Comparison of ENCODE assay signal across 12 mouse cellular contexts in genomic region chr2:31202956-31203355, GRCm38 (mm10). TPM values are rescaled to one million over a fixed set of nuclear protein-coding genes. Genes with fewer than 3 reads are reported as not detected.
DNase-seq lines count a peak whose midpoint lies in the region; ATAC-seq and TF ChIP-seq lines count a peak whose summit lies in the region.
"Had no signal": no experiment of that assay in that cellular context is flagged by ENCODE, and none has a peak within 500 bp of the region (broad histone marks: within the 10 kb centered on the region; RNA-seq: fewer than 3 reads in every experiment).

No protein-coding gene starts in this region.

- no peak for TF ChIP-seq POLR2A in kidney, adult 2 months (IDR thresholded peaks at IDR 0.05; ENCODE audit: low read depth, low read length)

- no peak for DNase-seq in heart, adult 18-20 months
- peak; percentile 47 for DNase-seq in kidney, postnatal 0 days (ENCODE audit: low spot score)
- no peak for DNase-seq in kidney, adult 2 months
- DNase-seq in adrenal gland, postnatal 25 days, result peak; percentile 48
- DNase-seq in lung, adult 18-20 months, result no peak
- DNase-seq: cerebellum, adult 9-10 months; gastrocnemius, postnatal 36 days; kidney, postnatal 14 days; lung, postnatal 10 days; right cerebral cortex, postnatal 14 days had no signal

- H3K4me3 ChIP-seq in heart, embryonic 13.5 days, result no peak overlapping the region
- H3K4me3 ChIP-seq in kidney, postnatal 0 days (replicated peaks; ENCODE audit: low read depth, low read length), result no peak overlapping the region
- no peak overlapping the region for H3K4me3 ChIP-seq in kidney, adult 2 months (ENCODE audit: insufficient read depth, low read depth, low read length)
- H3K4me3 ChIP-seq in liver, embryonic 15.5 days (replicated peaks), result no peak overlapping the region

- peak overlapping the region; percentile 81 for H3K27ac ChIP-seq in heart, embryonic 13.5 days (replicated peaks)
- 0 out of 2 replicates have a peak overlapping the region, but pooled peaks have one; percentile 47 for H3K27ac ChIP-seq in kidney, postnatal 0 days
- H3K27ac ChIP-seq in kidney, adult 2 months (ENCODE audit: insufficient read depth, low read depth, low read length), result no peak overlapping the region
- peak overlapping the region; percentile 69 for H3K27ac ChIP-seq in liver, embryonic 15.5 days (replicated peaks)

- ATAC-seq in heart, embryonic 13.5 days (ENCODE audit: extremely low read depth, insufficient number of reproducible peaks, low FRiP score, low TSS enrichment), result no peak
- no peak for ATAC-seq in kidney, postnatal 0 days (replicated peaks; ENCODE audit: low FRiP score, low read depth)
- no peak for ATAC-seq in liver, embryonic 15.5 days (ENCODE audit: insufficient read depth)

- H3K27me3 ChIP-seq in heart, embryonic 13.5 days (replicated peaks), result no peaks in the 10 kb centered on the region
- no peaks in the 10 kb centered on the region for H3K27me3 ChIP-seq in kidney, postnatal 0 days (ENCODE audit: insufficient read depth, low read length)
- H3K27me3 ChIP-seq in kidney, adult 2 months (replicated peaks; ENCODE audit: control insufficient read depth, insufficient read depth, low read length), result no peaks in the 10 kb centered on the region
- H3K27me3 ChIP-seq in liver, embryonic 15.5 days, result no peaks in the 10 kb centered on the region

- H3K9me3 ChIP-seq in heart, embryonic 13.5 days, result no peaks in the 10 kb centered on the region
- no peaks in the 10 kb centered on the region for H3K9me3 ChIP-seq in kidney, postnatal 0 days (replicated peaks; ENCODE audit: low read length)
- no peaks in the 10 kb centered on the region for H3K9me3 ChIP-seq in liver, embryonic 15.5 days (replicated peaks)

- no peak overlapping the region for H3K4me2 ChIP-seq in heart, embryonic 13.5 days
- no peak overlapping the region for H3K4me2 ChIP-seq in kidney, postnatal 0 days (ENCODE audit: low read length)
- no peak overlapping the region for H3K4me2 ChIP-seq in liver, embryonic 15.5 days

- peaks cover 47% of the 10 kb centered on the region for H3K36me3 ChIP-seq in heart, embryonic 13.5 days
- peaks cover 13% of the 10 kb centered on the region for H3K36me3 ChIP-seq in kidney, postnatal 0 days (ENCODE audit: insufficient read depth, low read length)
- H3K36me3 ChIP-seq in kidney, adult 2 months (ENCODE audit: control insufficient read depth, insufficient read depth, low read length), result no peaks in the 10 kb centered on the region
- H3K36me3 ChIP-seq in liver, embryonic 15.5 days (replicated peaks), result peaks cover 3% of the 10 kb centered on the region; the same call in 1 of the 2 replicates

- peak overlapping the region; percentile 62 for H3K9ac ChIP-seq in heart, embryonic 13.5 days
- H3K9ac ChIP-seq in kidney, postnatal 0 days (ENCODE audit: low read depth, low read length), result no peak overlapping the region
- no peak overlapping the region for H3K9ac ChIP-seq in liver, embryonic 15.5 days

- peaks cover 95% of the 10 kb centered on the region for H3K4me1 ChIP-seq in heart, embryonic 13.5 days
- peaks cover 6% of the 10 kb centered on the region; the same call in 1 of the 2 replicates for H3K4me1 ChIP-seq in kidney, postnatal 0 days (replicated peaks; ENCODE audit: insufficient read depth, low read length)
- H3K4me1 ChIP-seq in kidney, adult 2 months (ENCODE audit: control insufficient read depth, insufficient read depth, low read length), result no peaks in the 10 kb centered on the region
- peaks cover 21% of the 10 kb centered on the region for H3K4me1 ChIP-seq in liver, embryonic 15.5 days (replicated peaks)

- 71% methylated on average over 4 of the region's 4 CpGs for WGBS in heart, embryonic 13.5 days
- WGBS in kidney, postnatal 0 days, result 62% methylated on average over 4 of the region's 4 CpGs
- WGBS in kidney, adult 2 months, result 89% methylated on average over 4 of the region's 4 CpGs
- 74% methylated on average over 4 of the region's 4 CpGs for WGBS in liver, embryonic 15.5 days (ENCODE audit: insufficient replicate concordance)

- no peak for TF ChIP-seq CTCF in kidney, postnatal 0 days (IDR thresholded peaks at IDR 0.05; ENCODE audit: low read depth)
- TF ChIP-seq CTCF in kidney, adult 2 months (conservative IDR thresholded peaks at IDR 0.05; ENCODE audit: insufficient read depth, insufficient read length, low read depth, low read length), result no peak

RNA-seq across cellular contexts. Expression of gene Ncs1, which starts 42.7 kb away (rescaled TPM):
- 36.3 and 39.4 TPM in 2 replicates for polyA plus RNA-seq in heart, embryonic 13.5 days (2015; fragmentation: Nextera tagmentation; extraction: Ambion mirVana)
- total RNA-seq in heart, adult 18-20 months (2021), result 10 to 100 TPM; 12.2 to 12.7 TPM
- polyA plus RNA-seq in kidney, postnatal 0 days (2015; fragmentation: Nextera tagmentation; extraction: Ambion mirVana), result 23.5 and 26.3 TPM in 2 replicates
- polyA plus RNA-seq in kidney, adult 2 months (2012; rRNA removed), result 3.5 and 3.9 TPM in 2 replicates
- 2.9 and 4.1 TPM in 2 replicates for total RNA-seq in adrenal gland, postnatal 25 days (2021)
- 1.2 and 1.3 TPM in 2 replicates for polyA plus RNA-seq in liver, embryonic 15.5 days (2015; fragmentation: Nextera tagmentation; extraction: Ambion mirVana)

RNA-seq across cellular contexts. Expression of gene Gpr107, which starts 50.8 kb away (rescaled TPM):
- 29.7 and 34.8 TPM in 2 replicates for polyA plus RNA-seq in heart, embryonic 13.5 days (2015; fragmentation: Nextera tagmentation; extraction: Ambion mirVana)
- 10 to 100 TPM; 26.2 to 27.4 TPM for total RNA-seq in heart, adult 18-20 months (2021)
- 30.7 and 32.3 TPM in 2 replicates for polyA plus RNA-seq in kidney, postnatal 0 days (2015; fragmentation: Nextera tagmentation; extraction: Ambion mirVana)
- 22.2 and 22.8 TPM in 2 replicates for polyA plus RNA-seq in kidney, adult 2 months (2012; rRNA removed)
- total RNA-seq in adrenal gland, postnatal 25 days (2021), result 54.1 and 63.6 TPM in 2 replicates
- polyA plus RNA-seq in liver, embryonic 15.5 days (2015; fragmentation: Nextera tagmentation; extraction: Ambion mirVana), result 10.4 and 11.5 TPM in 2 replicates

Comparison
In these comparisons a context has a peak if more than half of its experiments do, and no peak if none do; other contexts are left out.
1. DNase-seq: peak in kidney, postnatal 0 days (single experiment) and adrenal gland, postnatal 25 days (single experiment); none in heart, adult 18-20 months (0 of 2), kidney, adult 2 months (single experiment) and lung, adult 18-20 months (0 of 2).